Mouse (Mus musculus) myocyte (in vitro differentiated cells): ENCODE measurements around the gene Helb.

ENCODE experiments used
- CEBPB ChIP-seq: IDR thresholded peaks from 2 replicates; pipeline ENCODE4 v1.6.1; 2011; ENCODE audit warnings: mild to moderate bottlenecking, moderate library complexity; ENCODE audit not compliant: poor library complexity, insufficient read depth, severe bottlenecking
- MAX ChIP-seq: IDR thresholded peaks from one replicate; pipeline ENCODE4 v1.6.1; 2011; ENCODE audit warnings: low read depth, mild to moderate bottlenecking, control low read depth
- POLR2A ChIP-seq: IDR thresholded peaks from one replicate; pipeline ENCODE4 v1.6.1; 2011; ENCODE audit warnings: low read depth, mild to moderate bottlenecking, control low read depth, moderate library complexity; ENCODE audit not compliant: insufficient read length
- POLR2AphosphoS2 ChIP-seq: IDR thresholded peaks from one replicate; pipeline ENCODE4 v1.6.1; 2011; ENCODE audit warnings: low read depth, control low read depth; ENCODE audit not compliant: insufficient read length
- USF1 ChIP-seq: IDR thresholded peaks from one replicate; pipeline ENCODE4 v1.6.1; 2011; ENCODE audit warnings: low read depth, mild to moderate bottlenecking, control low read depth, moderate library complexity

DNA sequence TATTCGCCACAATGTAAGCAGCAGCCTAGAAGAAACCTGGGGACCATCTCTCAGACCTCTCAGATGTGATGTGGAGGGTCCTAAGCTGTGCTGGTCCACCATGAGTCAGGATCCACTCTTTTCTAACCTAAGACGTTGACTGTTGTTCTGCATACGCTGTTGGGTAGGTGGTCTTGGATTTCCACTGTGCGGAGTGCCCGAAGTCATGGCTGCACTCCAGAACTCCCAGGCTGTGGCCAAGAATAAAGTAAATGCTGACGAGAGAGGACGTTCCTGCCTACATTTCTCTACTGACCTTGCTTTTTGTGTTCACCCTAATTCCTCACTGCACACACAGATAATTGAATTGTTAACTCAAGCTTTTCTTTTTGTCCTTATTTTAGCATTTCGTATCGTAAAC, 78.9 kb downstream of the Helb start:
- no peak for TF ChIP-seq MAX
- TF ChIP-seq POLR2A: no peak
- TF ChIP-seq USF1: no peak
- no peak for TF ChIP-seq POLR2AphosphoS2
- no peak for TF ChIP-seq CEBPB
